Mouse (Mus musculus) hindbrain, postnatal 0 days (tissue): ENCODE measurements around the gene Nsmce4a. TPM values are rescaled to one million over a fixed set of nuclear protein-coding genes. Genes with fewer than 3 reads are reported as not detected.
A peak's percentile ranks its signal among the peaks of the same experiment; 100 is the strongest.

Experiments
- ATAC-seq: fragments of 200-750 bp; cut with Nextera tagmentation; 2 replicates; pipeline ENCODE4 v1.8.0; 2017; ENCODE audit warnings: mild to moderate bottlenecking, moderate TSS enrichment, moderate library complexity
- DNase-seq: peaks from one replicate; pipeline ENCODE4 v3.0.0-alpha.2; 2015; ENCODE audit warnings: low spot score
- H3K27ac ChIP-seq: fragments of 300-500 bp; sonication (generic); 2 replicates; pipeline ENCODE4 v1.5.1; 2014; ENCODE audit warnings: mild to moderate bottlenecking
- H3K27me3 ChIP-seq: fragments of 300-500 bp; sonication (generic); 2 replicates; pipeline ENCODE4 v1.6.1; 2014; ENCODE audit warnings: low read length, mixed read lengths; ENCODE audit not compliant: insufficient read depth
- H3K36me3 ChIP-seq: fragments of 300-500 bp; sonication (generic); 2 replicates; pipeline ENCODE4 v1.6.1; 2014; ENCODE audit warnings: low read length, mixed read lengths; ENCODE audit not compliant: insufficient read depth
- H3K4me1 ChIP-seq: fragments of 300-500 bp; sonication (generic); 2 replicates; pipeline ENCODE4 v1.6.1; 2014; ENCODE audit warnings: antibody characterized with exemption, low read length, mixed read lengths; ENCODE audit not compliant: insufficient read depth
- H3K4me2 ChIP-seq: fragments of 300-500 bp; sonication (generic); 2 replicates; pipeline ENCODE4 v1.6.1; 2014; ENCODE audit warnings: low read depth, mild to moderate bottlenecking, low read length, moderate library complexity, mixed read lengths
- H3K4me3 ChIP-seq: fragments of 300-500 bp; sonication (generic); 2 replicates; pipeline ENCODE4 v1.5.1; 2014; ENCODE audit warnings: low read length
- H3K9ac ChIP-seq: fragments of 300-500 bp; sonication (generic); replicated peaks from 2 replicates; pipeline ENCODE4 v1.6.1; 2014; ENCODE audit warnings: mild to moderate bottlenecking, low read length, moderate library complexity, mixed read lengths
- H3K9me3 ChIP-seq: fragments of 300-500 bp; sonication (generic); 2 replicates; pipeline ENCODE4 v1.6.1; 2016; ENCODE audit warnings: low read length, mixed read lengths
- CTCF ChIP-seq: IDR thresholded peaks from 2 replicates; pipeline ENCODE4 v1.5.1; 2016; ENCODE audit warnings: antibody characterized with exemption, control low read depth, low read depth
- WGBS: fragments of 180-500 bp; shearing (Covaris S2); extraction: QIAGEN DNeasy Blood & Tissue Kit; methylation state at CpG from one replicate; pipeline ENCODE4 v1.1.7; 2014; 5-methylcytosine and 5-hydroxymethylcytosine counted together
- polyA plus RNA-seq: library from polyadenylated mRNA; unstranded; fragments of >200 nt; fragmentation: Nextera tagmentation; extraction: Ambion mirVana; gene quantifications from 2 replicates; pipeline ENCODE4 v1.2.1, GENCODE M21; 2015
- total RNA-seq: library from RNA; depleted of rRNA; stranded (reverse); fragments of >200 nt; gene quantifications from 2 replicates; pipeline ENCODE4 v1.2.3, GENCODE M21; 2014

Gene Nsmce4a
- total and polyA plus RNA-seq, 2 experiments from 2014 or later = 42.0 to 82.3 TPM

DNA sequence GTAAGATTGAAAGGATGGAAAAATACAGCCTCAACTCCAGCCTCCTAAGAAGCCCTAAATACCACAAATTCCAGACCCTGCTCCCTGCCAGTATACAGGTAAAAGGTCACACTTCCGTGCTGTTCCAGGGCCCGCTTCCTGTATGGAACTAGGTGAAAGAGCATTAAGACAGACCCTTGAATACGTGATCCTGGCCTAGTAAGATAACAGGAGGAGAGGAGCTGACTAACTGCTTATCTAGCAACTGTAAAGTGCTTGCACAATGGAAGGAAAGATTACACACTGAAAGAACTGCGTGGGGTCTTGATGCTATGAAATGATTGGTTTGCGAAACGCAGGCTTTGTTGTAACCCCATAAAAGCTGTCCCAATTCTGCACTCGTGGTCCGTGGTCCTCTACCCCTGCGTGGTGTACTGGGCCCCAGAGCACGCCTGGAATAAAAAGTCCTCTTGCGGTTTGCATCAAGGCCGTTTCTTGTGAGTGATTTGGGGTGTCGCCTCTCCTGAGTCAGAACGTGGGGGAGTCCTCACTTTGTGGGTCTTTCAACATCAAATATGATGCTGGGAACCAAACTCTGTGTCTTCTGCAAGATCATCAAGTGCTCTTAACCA, 52.0 kb downstream of the Nsmce4a start:
- H3K4me1 ChIP-seq = peaks cover 9% of the 10 kb centered on the region; the same call in 1 of the 2 replicates
- H3K36me3 ChIP-seq = no peaks in the 10 kb centered on the region
- H3K27me3 ChIP-seq = no peaks in the 10 kb centered on the region
- no peak for ATAC-seq
- H3K4me2 ChIP-seq = no peak overlapping the region
- H3K9me3 ChIP-seq = no peaks in the 10 kb centered on the region
- 0 out of 2 replicates have a peak overlapping the region, but pooled peaks have one; percentile 98 for H3K27ac ChIP-seq
- H3K4me3 ChIP-seq = no peak overlapping the region
- whole genome bisulfite sequencing = 92% methylated on average over 14 of the region's 14 CpGs
- no peak overlapping the region for H3K9ac ChIP-seq
- DNase-seq = no peak
- TF ChIP-seq CTCF = no peak

DNA sequence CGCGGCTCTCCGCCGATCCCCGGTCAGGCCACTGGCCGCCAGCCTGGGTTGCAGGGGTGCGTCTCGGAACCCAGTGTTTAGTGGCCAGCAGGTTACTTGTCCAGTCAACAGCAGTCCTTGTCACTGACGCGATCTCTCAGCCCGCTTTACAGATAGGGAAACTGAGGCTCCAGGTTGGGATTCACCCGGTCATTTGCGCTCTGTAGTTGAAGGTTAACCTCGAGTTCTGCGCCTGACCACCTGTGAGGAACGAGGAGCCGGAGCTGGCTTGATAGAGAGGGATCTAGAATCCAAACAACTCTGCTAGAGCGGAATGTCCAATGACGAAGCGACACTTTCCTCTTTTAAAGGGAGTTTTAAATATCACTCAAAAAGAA, 52.9 kb downstream of the Nsmce4a start, which contains the start of gene Ate1:
Gene Ate1, minus strand, starts transcription at position 321 of the 377 bp plus-strand sequence.
- ATAC-seq (no peak), DNase-seq (no peak)
- H3K27ac ChIP-seq = peak within 1 kb of the TSS; percentile 98
- no peaks in the 10 kb centered on the region for H3K27me3 ChIP-seq
- H3K9me3 ChIP-seq = no peaks in the 10 kb centered on the region
- 19% methylated on average over 20 of the region's 20 CpGs for WGBS
- peak within 1 kb of the TSS; percentile 90 for H3K9ac ChIP-seq
- no peaks in the 10 kb centered on the region for H3K36me3 ChIP-seq
- no peak for TF ChIP-seq CTCF
- H3K4me2 ChIP-seq = peak within 1 kb of the TSS; percentile 72
- H3K4me3 ChIP-seq = peak within 1 kb of the TSS; percentile 83
- H3K4me1 ChIP-seq = peaks cover 9% of the 10 kb centered on the region; the same call in 1 of the 2 replicates

DNA sequence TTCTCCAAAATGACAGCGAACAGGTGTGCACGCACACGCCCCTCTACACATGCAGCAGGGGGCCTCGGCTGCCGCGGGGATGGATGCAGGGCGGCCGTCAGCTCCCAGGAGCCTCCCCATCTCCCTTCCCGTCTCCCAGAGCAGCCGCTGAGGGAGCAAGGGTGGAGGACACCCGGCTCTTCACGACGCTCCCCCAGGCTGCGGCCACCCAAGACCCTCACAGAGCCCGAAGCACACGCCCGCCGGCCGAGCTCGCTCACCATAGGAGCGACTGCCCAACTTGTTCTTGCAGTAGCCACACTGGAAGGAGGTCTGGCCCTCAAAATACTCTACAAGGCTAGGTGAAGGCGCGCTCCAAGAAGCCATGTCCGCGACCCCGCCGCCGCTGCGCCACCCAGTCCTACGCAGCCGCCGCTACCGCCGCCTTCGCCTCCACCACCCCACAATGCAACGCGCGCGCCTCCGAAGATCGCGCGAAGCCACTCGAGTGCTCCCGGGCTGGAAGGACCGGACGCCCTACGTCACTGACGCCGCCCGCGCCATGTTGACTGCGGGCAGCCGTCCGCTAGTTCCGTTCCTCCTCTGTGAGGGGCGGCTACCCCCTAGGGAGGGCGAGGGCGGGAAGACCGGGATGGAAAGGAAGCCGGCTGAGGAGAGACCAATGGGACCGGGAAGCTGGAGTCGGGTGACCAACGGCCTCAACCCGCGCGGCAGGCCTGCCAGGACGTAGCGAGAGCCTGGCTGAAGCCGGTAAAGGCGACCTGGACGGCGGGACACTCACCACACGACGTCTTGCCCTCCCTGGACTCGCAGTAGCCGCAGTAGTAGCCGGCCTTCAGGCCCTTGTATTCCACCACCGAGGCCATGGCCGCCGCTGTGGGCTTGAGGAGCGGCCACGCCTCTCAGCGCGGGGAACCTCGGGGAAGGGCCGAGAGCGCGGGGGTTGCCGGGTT, 53.5 kb downstream of the Nsmce4a start:
- no peaks in the 10 kb centered on the region for H3K36me3 ChIP-seq
- no peaks in the 10 kb centered on the region for H3K27me3 ChIP-seq
- peak overlapping the region; percentile 90 for H3K9ac ChIP-seq
- under 1% methylated on average over 90 of the region's 90 CpGs for WGBS
- TF ChIP-seq CTCF = peak; percentile 7; the same call in 1 of the 2 replicates
- H3K4me3 ChIP-seq = peak overlapping the region; percentile 83
- H3K27ac ChIP-seq = peak overlapping the region; percentile 98
- no peaks in the 10 kb centered on the region for H3K9me3 ChIP-seq
- DNase-seq = peak; percentile 100
- peak overlapping the region; percentile 72 for H3K4me2 ChIP-seq
- H3K4me1 ChIP-seq = peaks cover 9% of the 10 kb centered on the region; the same call in 1 of the 2 replicates
- ATAC-seq = peak; percentile 99

- TF ChIP-seq CTCF = no peak
- DNase-seq (peak; percentile 23), ATAC-seq (no peak)
- no peaks in the 10 kb centered on the region for H3K9me3 ChIP-seq
- peaks cover 9% of the 10 kb centered on the region; the same call in 1 of the 2 replicates for H3K4me1 ChIP-seq
- WGBS = 37% methylated on average over 26 of the region's 26 CpGs
- no peaks in the 10 kb centered on the region for H3K27me3 ChIP-seq
- peak overlapping the region; percentile 90 for H3K9ac ChIP-seq
- no peaks in the 10 kb centered on the region for H3K36me3 ChIP-seq
- peak overlapping the region; percentile 83 for H3K4me3 ChIP-seq
- H3K4me2 ChIP-seq = peak overlapping the region; percentile 72
- peak overlapping the region; percentile 98 for H3K27ac ChIP-seq
Measured at GRCm38 (mm10) chr7:130518213-130519095, 54.5 kb downstream of the Nsmce4a start.

DNA sequence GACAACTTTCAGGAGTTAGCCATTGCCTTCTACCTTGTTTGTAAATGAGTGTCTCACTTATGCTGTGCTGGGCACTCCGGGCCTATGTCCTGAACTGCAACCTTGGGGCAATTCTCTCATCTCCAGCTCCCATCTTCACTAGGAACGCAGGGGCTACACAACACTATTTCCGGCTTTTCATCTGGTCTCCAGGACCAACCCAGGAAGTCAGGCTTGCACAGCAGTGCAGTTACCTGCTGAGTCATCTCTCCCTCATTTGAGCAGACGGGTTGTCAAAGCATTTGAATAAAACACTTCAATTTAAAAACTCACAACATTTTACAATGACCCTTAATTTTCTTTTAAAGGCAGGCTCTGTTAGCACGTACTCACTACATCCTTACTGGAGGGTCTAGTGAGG, 62.7 kb downstream of the Nsmce4a start:
- WGBS = 92% methylated on average over 5 of the region's 5 CpGs

GRCm38 (mm10) chr7:130503006-130503405, 69.9 kb downstream of the Nsmce4a start:
- WGBS = 97% methylated on average over 5 of the region's 5 CpGs
- H3K36me3 ChIP-seq = peaks cover 36% of the 10 kb centered on the region
- no peaks in the 10 kb centered on the region for H3K9me3 ChIP-seq

More for the DNA sequence above, 62.7 kb downstream of the Nsmce4a start:
- Histone ChIP-seq H3K4me2 (no peak overlapping the region), H3K27me3 (no peaks in the 10 kb centered on the region), H3K4me3 (no peak overlapping the region), H3K27ac (no peak overlapping the region), H3K9me3 (no peaks in the 10 kb centered on the region), H3K36me3 (peaks cover 23% of the 10 kb centered on the region), H3K9ac (no peak overlapping the region), H3K4me1 (no peaks in the 10 kb centered on the region)
- no peak for ATAC-seq
- TF ChIP-seq CTCF = no peak
- DNase-seq = no peak

More at GRCm38 (mm10) chr7:130503006-130503405, 69.9 kb downstream of the Nsmce4a start:
- H3K27me3 ChIP-seq = no peaks in the 10 kb centered on the region
- no peak for TF ChIP-seq CTCF
- ATAC-seq (no peak), DNase-seq (no peak)
- H3K9ac ChIP-seq = no peak overlapping the region
- H3K4me3 ChIP-seq = no peak overlapping the region
- no peak overlapping the region for H3K27ac ChIP-seq
- no peaks in the 10 kb centered on the region for H3K4me1 ChIP-seq
- H3K4me2 ChIP-seq = no peak overlapping the region
